Mouse (Mus musculus) embryonic facial prominence, embryonic 13.5 days (tissue): ENCODE results near the gene Ctnnd2. TPM values are rescaled to one million over a fixed set of nuclear protein-coding genes. Genes with fewer than 3 reads are reported as not detected.

Experiments used
- ATAC-seq: fragments of 200-750 bp; cut with Nextera tagmentation; 2 replicates; pipeline ENCODE4 v1.8.0; 2017; ENCODE audit warnings: low read depth; ENCODE audit not compliant: insufficient number of reproducible peaks, insufficient read depth, low FRiP score, low TSS enrichment
- H3K27ac ChIP-seq: fragments of 300-500 bp; sonication (generic); 2 replicates; pipeline ENCODE4 v1.5.1; 2015; ENCODE audit warnings: moderate library complexity, mild to moderate bottlenecking, inconsistent platforms
- H3K27me3 ChIP-seq: fragments of 300-500 bp; sonication (generic); 2 replicates; pipeline ENCODE4 v1.6.1; 2015; ENCODE audit warnings: mild to moderate bottlenecking, inconsistent platforms
- H3K36me3 ChIP-seq: fragments of 300-500 bp; sonication (generic); 2 replicates; pipeline ENCODE4 v1.6.1; 2015; ENCODE audit warnings: mild to moderate bottlenecking, inconsistent platforms
- H3K4me1 ChIP-seq: fragments of 300-500 bp; sonication (generic); 2 replicates; pipeline ENCODE4 v1.6.1; 2015; ENCODE audit warnings: inconsistent platforms
- H3K4me2 ChIP-seq: fragments of 300-500 bp; sonication (generic); 2 replicates; pipeline ENCODE4 v1.6.1; 2015; ENCODE audit warnings: moderate library complexity, mild to moderate bottlenecking, inconsistent platforms
- H3K4me3 ChIP-seq: fragments of 300-500 bp; sonication (generic); 2 replicates; pipeline ENCODE4 v1.5.1; 2015; ENCODE audit warnings: mild to moderate bottlenecking, inconsistent platforms
- H3K9ac ChIP-seq: fragments of 300-500 bp; sonication (generic); 2 replicates; pipeline ENCODE4 v1.6.1; 2015; ENCODE audit warnings: mild to moderate bottlenecking, inconsistent platforms
- H3K9me3 ChIP-seq: fragments of 300-500 bp; sonication (generic); 2 replicates; pipeline ENCODE4 v1.6.1; 2016; ENCODE audit warnings: inconsistent platforms
- WGBS: fragments of 180-500 bp; shearing (Covaris S2); methylation state at CpG from one replicate; pipeline ENCODE4 v1.1.7; 2015; ENCODE audit warnings: mixed read lengths; 5-methylcytosine and 5-hydroxymethylcytosine counted together
- polyA plus RNA-seq: library from polyadenylated mRNA; unstranded; fragments of >200 nt; fragmentation: Nextera tagmentation; extraction: Ambion mirVana; gene quantifications from 2 replicates; pipeline ENCODE4 v1.2.1, GENCODE M21; 2015

Ctnnd2 gene
- polyA plus RNA-seq, 1 experiment from 2014 or later = 8.2 TPM

DNA sequence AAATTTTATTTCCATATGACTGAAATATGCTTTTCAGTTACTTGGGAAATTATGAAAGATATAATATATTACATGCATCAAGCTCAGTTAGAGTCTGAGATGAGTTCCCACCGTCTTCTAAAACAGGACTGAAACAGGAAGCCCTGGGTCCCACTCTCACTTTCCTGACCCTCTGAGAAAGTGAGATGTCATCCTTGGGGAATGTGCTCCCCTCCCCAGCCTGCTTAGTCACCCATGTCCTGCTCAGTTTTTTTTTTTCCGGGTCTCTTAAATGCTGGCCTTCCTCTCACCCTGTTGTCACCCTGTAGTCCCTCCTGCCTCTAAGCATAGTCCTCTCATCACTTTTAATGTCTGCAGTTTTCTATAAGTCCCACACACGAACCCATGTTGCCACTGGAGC, 456.1 kb downstream of the Ctnnd2 start:
- no peak for ATAC-seq
- no peak overlapping the region for H3K4me2 ChIP-seq
- H3K27ac ChIP-seq = no peak overlapping the region
- WGBS = 36% methylated on average over 3 of the region's 3 CpGs
- H3K9ac ChIP-seq = no peak overlapping the region
- no peaks in the 10 kb centered on the region for H3K9me3 ChIP-seq
- no peaks in the 10 kb centered on the region for H3K4me1 ChIP-seq
- no peaks in the 10 kb centered on the region for H3K36me3 ChIP-seq
- no peaks in the 10 kb centered on the region for H3K27me3 ChIP-seq
- H3K4me3 ChIP-seq = no peak overlapping the region

DNA sequence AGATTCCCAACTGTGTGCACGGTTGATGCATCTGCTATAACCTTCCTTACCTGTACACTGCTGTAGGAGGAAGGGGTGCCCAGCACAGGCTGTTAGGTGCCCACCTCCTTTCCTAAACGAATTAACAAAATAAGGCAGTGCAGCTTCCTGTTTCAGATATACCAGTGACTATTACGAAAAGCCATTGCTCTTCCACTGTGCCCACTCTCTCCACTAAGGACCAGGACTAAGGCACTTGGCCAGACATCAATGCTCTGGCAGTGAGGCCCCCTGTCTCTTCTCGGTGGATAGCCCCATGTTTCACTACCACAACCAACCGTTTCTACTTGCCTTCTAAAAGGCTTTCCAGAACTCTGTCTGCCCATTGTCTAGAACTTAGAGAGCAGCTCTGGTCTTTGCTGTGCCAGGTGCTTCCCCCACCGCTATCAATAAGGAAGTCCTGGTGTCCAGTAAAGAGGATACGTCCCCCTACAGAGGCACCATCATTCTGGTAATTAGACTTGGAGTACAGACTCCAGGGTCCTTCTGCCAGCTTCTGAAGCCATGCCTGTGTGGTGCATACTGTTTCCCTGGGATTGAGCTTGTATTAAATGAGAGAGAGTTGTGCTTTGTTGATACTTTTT, 459.8 kb downstream of the Ctnnd2 start:
- Histone ChIP-seq H3K27me3 (no peaks in the 10 kb centered on the region), H3K4me2 (no peak overlapping the region), H3K9ac (no peak overlapping the region), H3K36me3 (no peaks in the 10 kb centered on the region), H3K4me3 (no peak overlapping the region), H3K4me1 (no peaks in the 10 kb centered on the region), H3K9me3 (no peaks in the 10 kb centered on the region), H3K27ac (no peak overlapping the region)
- ATAC-seq = no peak
- 85% methylated on average over 7 of the region's 7 CpGs for WGBS

DNA sequence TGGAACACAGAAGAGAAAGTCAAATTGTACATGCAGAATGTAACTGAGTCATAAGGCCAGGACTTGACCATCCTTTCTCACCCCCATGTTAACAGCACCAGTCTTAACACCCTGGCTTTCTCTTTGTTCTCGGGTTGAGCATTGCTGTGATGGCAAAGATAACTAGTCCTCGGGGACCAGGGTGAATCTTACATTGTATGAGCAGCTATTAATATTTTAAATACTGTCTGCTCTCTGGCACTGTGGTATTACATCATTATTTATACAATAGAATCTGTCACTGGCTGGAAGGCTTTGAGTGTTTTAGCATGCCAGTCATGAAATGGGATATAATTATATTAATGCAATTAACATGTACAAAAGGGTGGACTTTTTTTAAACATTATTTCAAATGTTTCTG, 461.5 kb downstream of the Ctnnd2 start:
- no peak for ATAC-seq
- H3K27me3 ChIP-seq = no peaks in the 10 kb centered on the region
- no peaks in the 10 kb centered on the region for H3K36me3 ChIP-seq
- no peak overlapping the region for H3K9ac ChIP-seq
- H3K4me3 ChIP-seq = no peak overlapping the region
- H3K9me3 ChIP-seq = no peaks in the 10 kb centered on the region
- H3K27ac ChIP-seq = no peak overlapping the region
- 60% methylated on average over 2 of the region's 2 CpGs for WGBS
- no peak overlapping the region for H3K4me2 ChIP-seq
- no peaks in the 10 kb centered on the region for H3K4me1 ChIP-seq

DNA sequence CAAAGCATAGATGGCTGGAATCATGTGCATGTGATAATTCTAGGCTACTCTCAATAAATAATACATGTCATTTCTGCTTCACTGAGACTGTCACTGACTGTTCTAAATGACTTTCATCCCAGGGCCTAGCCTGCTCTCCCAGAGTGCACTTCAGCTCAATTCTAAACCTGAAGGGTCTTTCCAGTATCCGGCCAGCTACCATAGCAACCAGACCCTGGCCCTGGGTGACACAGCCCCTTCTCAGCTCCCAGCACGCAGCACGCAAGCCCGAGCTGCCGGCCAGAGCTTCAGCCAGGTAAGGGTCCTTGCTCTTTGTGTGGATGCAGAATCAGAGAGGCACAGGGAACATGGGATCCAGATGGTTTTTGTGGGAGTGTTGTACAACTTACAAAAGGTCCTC, 462.1 kb downstream of the Ctnnd2 start:
- Histone ChIP-seq H3K27ac (no peak overlapping the region), H3K4me1 (no peaks in the 10 kb centered on the region), H3K9ac (no peak overlapping the region), H3K27me3 (no peaks in the 10 kb centered on the region), H3K36me3 (no peaks in the 10 kb centered on the region), H3K4me2 (no peak overlapping the region), H3K9me3 (no peaks in the 10 kb centered on the region), H3K4me3 (no peak overlapping the region)
- ATAC-seq = no peak
- WGBS = 43% methylated on average over 5 of the region's 5 CpGs

DNA sequence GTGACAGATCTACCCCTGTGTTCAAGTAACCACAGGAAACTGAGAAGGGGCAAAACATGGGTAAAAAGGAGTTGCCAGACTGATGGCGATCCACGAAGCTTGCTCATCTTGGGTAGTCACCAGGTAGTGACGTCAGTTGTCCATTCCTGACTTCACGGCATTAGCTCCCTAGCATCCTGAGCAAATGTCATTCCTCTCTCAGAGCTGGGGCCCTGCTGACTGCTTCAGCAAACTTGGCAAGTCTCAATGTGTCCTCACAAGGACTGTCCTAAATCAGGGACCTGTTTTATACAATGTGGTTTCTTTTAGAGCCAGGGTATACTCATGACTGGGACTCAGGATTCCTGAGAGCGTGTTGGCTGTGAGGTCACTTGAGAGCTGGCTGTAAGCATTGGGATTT, 468.3 kb downstream of the Ctnnd2 start:
- Histone ChIP-seq H3K27ac (no peak overlapping the region), H3K9me3 (no peaks in the 10 kb centered on the region), H3K9ac (no peak overlapping the region), H3K36me3 (no peaks in the 10 kb centered on the region), H3K27me3 (peaks cover 9% of the 10 kb centered on the region), H3K4me3 (no peak overlapping the region), H3K4me2 (no peak overlapping the region), H3K4me1 (no peaks in the 10 kb centered on the region)
- 90% methylated on average over 5 of the region's 5 CpGs for WGBS
- ATAC-seq = no peak

DNA sequence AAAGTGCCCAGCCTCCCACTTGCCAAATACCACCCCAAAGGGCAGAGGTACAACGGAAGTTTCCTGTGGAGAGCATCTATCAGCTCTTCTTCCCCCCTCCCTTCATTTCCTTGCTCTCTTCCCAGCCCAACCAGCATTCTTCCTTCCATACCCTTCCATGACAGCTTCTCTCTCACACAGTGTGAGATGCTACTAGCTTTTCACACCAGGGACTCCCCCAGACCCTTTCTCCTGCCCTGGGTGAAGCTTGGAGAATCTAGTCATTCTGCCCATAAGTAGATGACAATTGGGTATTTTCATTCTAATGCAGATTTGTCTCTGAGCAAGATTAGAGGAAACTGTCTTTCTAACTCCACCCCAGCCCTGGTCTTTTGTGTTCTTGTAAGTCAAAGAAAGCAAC, 473.3 kb downstream of the Ctnnd2 start:
- Histone ChIP-seq H3K9me3 (no peaks in the 10 kb centered on the region), H3K4me2 (no peak overlapping the region), H3K27me3 (peaks cover 42% of the 10 kb centered on the region), H3K27ac (no peak overlapping the region), H3K4me1 (peaks cover 12% of the 10 kb centered on the region), H3K36me3 (no peaks in the 10 kb centered on the region), H3K4me3 (no peak overlapping the region), H3K9ac (no peak overlapping the region)
- WGBS = 26% methylated on average over 1 of the region's 1 CpGs
- ATAC-seq = no peak

DNA sequence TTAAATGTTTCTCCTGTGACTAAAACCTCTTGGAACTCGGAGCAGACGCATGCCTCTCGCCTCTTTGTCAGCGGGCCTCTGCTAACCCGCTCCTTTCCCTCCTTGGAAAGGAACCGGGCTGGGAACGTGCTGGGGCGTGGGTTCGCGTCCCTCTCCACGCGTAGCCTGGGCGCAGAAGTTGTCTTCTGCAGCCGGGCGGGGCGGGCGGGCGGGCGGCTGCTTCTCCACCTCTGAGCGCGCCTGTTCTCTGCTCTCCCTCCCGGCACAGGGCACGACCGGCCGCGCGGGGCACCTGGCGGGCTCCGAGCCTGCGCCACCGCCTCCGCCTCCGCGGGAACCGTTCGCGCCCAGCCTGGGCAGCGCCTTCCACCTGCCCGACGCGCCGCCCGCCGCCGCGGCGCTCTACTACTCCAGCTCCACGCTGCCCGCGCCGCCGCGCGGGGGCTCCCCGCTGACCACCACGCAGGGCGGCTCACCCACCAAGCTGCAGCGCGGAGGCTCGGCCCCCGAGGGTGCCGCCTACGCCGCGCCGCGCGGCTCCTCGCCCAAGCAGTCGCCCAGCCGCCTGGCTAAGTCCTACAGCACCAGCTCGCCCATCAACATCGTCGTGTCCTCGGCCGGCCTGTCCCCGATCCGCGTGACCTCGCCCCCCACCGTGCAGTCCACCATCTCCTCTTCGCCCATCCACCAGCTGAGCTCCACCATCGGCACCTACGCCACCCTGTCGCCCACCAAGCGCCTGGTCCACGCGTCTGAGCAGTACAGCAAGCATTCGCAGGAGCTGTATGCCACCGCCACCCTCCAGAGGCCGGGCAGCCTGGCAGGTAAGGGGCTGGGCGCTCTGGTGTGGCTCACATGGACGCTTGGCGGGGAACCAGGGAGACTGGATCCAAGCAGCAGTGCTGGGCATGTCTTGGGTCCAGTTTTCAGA, 474.4 kb downstream of the Ctnnd2 start:
- Histone ChIP-seq H3K36me3 (no peaks in the 10 kb centered on the region), H3K9ac (peak overlapping the region; percentile 72), H3K27ac (no peak overlapping the region), H3K4me1 (peaks cover 12% of the 10 kb centered on the region), H3K9me3 (no peaks in the 10 kb centered on the region), H3K27me3 (peaks cover 42% of the 10 kb centered on the region), H3K4me2 (peak overlapping the region; percentile 98), H3K4me3 (peak overlapping the region; percentile 57)
- ATAC-seq = peak; percentile 57
- WGBS = under 1% methylated on average over 89 of the region's 94 CpGs

DNA sequence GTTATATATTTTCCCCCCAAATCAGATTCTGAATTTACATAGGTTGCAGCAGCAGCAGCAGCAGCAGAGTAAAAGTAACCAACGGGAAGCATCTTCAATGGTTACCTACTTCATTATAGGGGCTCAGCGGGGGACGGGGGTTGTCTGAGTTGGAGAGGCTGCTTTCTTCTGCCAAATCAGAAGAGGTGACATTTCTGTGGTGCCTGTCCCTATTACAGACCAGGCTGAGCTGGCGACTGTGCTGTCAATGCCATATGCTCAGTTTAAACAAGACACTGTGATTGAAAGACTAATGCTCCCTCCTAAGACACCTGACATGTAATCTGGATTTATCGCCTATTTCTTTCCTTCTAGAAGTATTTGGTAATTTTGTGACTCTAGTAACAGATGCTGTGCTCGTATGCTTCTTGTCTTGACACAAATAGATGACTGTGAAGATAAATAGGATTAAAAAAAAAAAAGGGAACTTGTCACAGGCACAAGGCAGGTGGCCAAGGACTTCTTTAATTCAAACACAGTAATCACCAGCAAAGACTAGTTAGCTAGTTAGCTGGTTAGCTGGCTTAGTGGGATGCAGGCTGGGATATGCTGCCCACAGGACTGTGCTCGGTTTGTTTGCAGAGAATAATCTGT, 475.4 kb downstream of the Ctnnd2 start:
- H3K27me3 ChIP-seq = peaks cover 42% of the 10 kb centered on the region
- peak overlapping the region; percentile 57; the same call in 1 of the 2 replicates for H3K4me3 ChIP-seq
- H3K9me3 ChIP-seq = no peaks in the 10 kb centered on the region
- 41% methylated on average over 7 of the region's 7 CpGs for WGBS
- ATAC-seq = no peak
- peak overlapping the region; percentile 98 for H3K4me2 ChIP-seq
- no peak overlapping the region for H3K27ac ChIP-seq
- no peaks in the 10 kb centered on the region for H3K36me3 ChIP-seq
- no peak overlapping the region for H3K9ac ChIP-seq
- peaks cover 12% of the 10 kb centered on the region for H3K4me1 ChIP-seq

DNA sequence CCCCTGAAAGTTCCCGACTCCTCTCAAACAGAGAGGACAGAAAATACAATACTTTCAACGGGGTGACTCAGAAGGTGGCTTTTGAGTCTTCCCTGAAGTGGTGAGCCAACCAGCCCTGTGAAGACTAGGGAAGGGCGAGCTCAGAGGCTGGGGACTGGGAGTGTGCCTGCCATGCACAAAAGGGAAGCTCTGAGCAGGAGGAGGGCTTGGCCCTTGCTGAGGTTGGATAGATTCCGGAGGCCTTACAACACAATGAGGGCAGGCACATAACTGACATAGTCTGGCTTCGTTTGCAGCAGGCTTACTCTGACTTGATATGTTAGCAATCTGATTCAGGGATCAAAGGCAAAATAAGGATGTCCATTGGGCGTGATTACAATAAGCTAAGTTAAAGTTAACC, 477.6 kb downstream of the Ctnnd2 start:
- Histone ChIP-seq H3K4me1 (peaks cover 12% of the 10 kb centered on the region), H3K36me3 (no peaks in the 10 kb centered on the region), H3K9ac (no peak overlapping the region), H3K4me2 (no peak overlapping the region), H3K4me3 (no peak overlapping the region), H3K27me3 (peaks cover 37% of the 10 kb centered on the region), H3K27ac (no peak overlapping the region), H3K9me3 (no peaks in the 10 kb centered on the region)
- ATAC-seq = no peak
- WGBS = 58% methylated on average over 6 of the region's 6 CpGs

DNA sequence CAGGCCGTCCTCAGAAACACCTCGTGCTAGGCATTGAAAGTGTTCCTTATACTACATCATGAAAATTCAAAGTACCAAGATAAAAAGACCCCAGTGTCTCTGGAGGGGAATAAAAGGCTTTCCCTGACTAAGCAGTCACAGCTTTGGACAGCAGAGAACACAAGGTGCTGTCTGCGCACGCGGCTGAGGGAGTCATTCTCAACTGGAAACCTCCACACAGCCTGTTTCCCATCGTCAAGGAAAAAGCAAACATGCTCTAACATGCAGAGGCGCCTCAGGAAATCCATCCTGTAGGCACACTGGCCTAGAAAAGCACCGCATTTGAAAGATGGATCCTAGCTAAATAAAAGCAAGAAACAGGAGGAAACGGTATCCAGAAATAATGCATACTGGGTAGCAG, 483.0 kb downstream of the Ctnnd2 start:
- Histone ChIP-seq H3K9ac (no peak overlapping the region), H3K4me2 (no peak overlapping the region), H3K36me3 (no peaks in the 10 kb centered on the region), H3K27me3 (no peaks in the 10 kb centered on the region), H3K4me3 (no peak overlapping the region), H3K27ac (no peak overlapping the region), H3K4me1 (0 out of 2 replicates have a peak, but pooled peaks cover 6% of the 10 kb centered on the region), H3K9me3 (no peaks in the 10 kb centered on the region)
- no peak for ATAC-seq
- 65% methylated on average over 9 of the region's 9 CpGs for WGBS

DNA sequence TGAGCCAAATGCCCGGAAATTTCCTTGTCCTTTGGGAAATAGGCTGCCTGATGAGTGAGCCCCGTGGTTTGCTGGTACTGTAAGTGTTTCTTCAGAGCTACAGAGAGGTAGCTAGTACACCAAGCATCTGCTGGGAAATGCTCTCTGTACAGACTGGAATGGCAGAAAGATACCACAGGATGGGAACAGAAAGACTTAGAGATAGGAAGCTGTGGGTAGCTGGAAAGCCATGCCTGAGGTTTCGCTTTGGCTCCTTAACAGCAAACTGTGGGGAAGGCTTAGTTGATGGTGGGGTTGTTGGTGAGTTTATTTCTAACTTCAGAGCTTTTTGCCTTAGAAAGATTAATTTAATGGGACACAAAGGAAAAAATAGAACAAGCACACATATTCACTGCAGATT, 485.2 kb downstream of the Ctnnd2 start:
- H3K4me3 ChIP-seq = no peak overlapping the region
- no peak overlapping the region for H3K9ac ChIP-seq
- no peaks in the 10 kb centered on the region for H3K27me3 ChIP-seq
- H3K27ac ChIP-seq = no peak overlapping the region
- H3K4me1 ChIP-seq = peaks cover 12% of the 10 kb centered on the region
- H3K4me2 ChIP-seq = no peak overlapping the region
- 74% methylated on average over 3 of the region's 3 CpGs for WGBS
- H3K36me3 ChIP-seq = no peaks in the 10 kb centered on the region
- no peak for ATAC-seq
- H3K9me3 ChIP-seq = no peaks in the 10 kb centered on the region
